Mouse (Mus musculus) liver, embryonic 14.5 days (tissue): ENCODE measurements around the gene Atxn2l. TPM values are rescaled to one million over a fixed set of nuclear protein-coding genes. Genes with fewer than 3 reads are reported as not detected.
"Not testable (repeated sequence)": the region's sequence is repeated elsewhere in the genome, so short reads cannot be mapped to it uniquely, and the experiment has no call there.

ENCODE experiments used
- ATAC-seq: fragments of 200-750 bp; cut with Nextera tagmentation; 2 replicates; pipeline ENCODE4 v1.8.0; 2017; ENCODE audit warnings: moderate number of reproducible peaks, mild to moderate bottlenecking, moderate library complexity; ENCODE audit not compliant: insufficient read depth
- DNase-seq, 3 experiments: peaks; one replicate each; pipeline ENCODE4 v3.0.0-alpha.2; 2012 to 2013; ENCODE audit warnings: low read depth in 3 of 3, low spot score in 3 of 3
- H3K27ac ChIP-seq: fragments of 300-500 bp; sonication (generic); 2 replicates; pipeline ENCODE4 v1.5.1; 2014; ENCODE audit warnings: moderate library complexity, mild to moderate bottlenecking, control low read depth, inconsistent platforms
- H3K27me3 ChIP-seq: fragments of 300-500 bp; sonication (generic); 2 replicates; pipeline ENCODE4 v1.6.1; 2014; ENCODE audit warnings: mild to moderate bottlenecking, low read length, moderate library complexity; ENCODE audit not compliant: control insufficient read depth, insufficient read depth
- H3K36me3 ChIP-seq: fragments of 300-500 bp; sonication (generic); replicated peaks from 2 replicates; pipeline ENCODE4 v1.6.1; 2014; ENCODE audit warnings: low read depth; ENCODE audit not compliant: control insufficient read depth, insufficient read depth
- H3K4me1 ChIP-seq, 2 experiments: fragments of 200-500 bp in 1 of 2; fragments of 300-500 bp in 1 of 2; sonication (generic) in 1 of 2; replicated peaks; 2 replicates each; pipeline ENCODE4 v1.6.1; 2012 to 2014; ENCODE audit warnings: antibody characterized with exemption in 1 of 2, inconsistent platforms in 1 of 2, low read length in 1 of 2; ENCODE audit not compliant: control insufficient read depth in 2 of 2, insufficient read depth in 2 of 2
- H3K4me2 ChIP-seq: fragments of 300-500 bp; sonication (generic); 2 replicates; pipeline ENCODE4 v1.6.1; 2014; ENCODE audit warnings: low read depth, mild to moderate bottlenecking, control low read depth, moderate library complexity
- H3K4me3 ChIP-seq, 2 experiments: fragments of 200-500 bp in 1 of 2; fragments of 300-500 bp in 1 of 2; sonication (generic) in 1 of 2; 2 replicates each; pipeline ENCODE4 v1.5.1; 2012 to 2014; ENCODE audit warnings: low read depth in 2 of 2, low read length in 2 of 2, mild to moderate bottlenecking in 2 of 2, control low read depth in 1 of 2, inconsistent platforms in 1 of 2, moderate library complexity in 1 of 2; ENCODE audit not compliant: insufficient read depth in 1 of 2
- H3K9ac ChIP-seq: fragments of 300-500 bp; sonication (generic); replicated peaks from 2 replicates; pipeline ENCODE4 v1.6.1; 2014; ENCODE audit warnings: mild to moderate bottlenecking, control low read depth, moderate library complexity
- H3K9me3 ChIP-seq: fragments of 300-500 bp; sonication (generic); 2 replicates; pipeline ENCODE4 v1.6.1; 2016; ENCODE audit warnings: low read length, mixed read lengths; ENCODE audit not compliant: control insufficient read depth
- CTCF ChIP-seq: IDR thresholded peaks from 2 replicates; pipeline ENCODE4 v1.5.1; 2016; ENCODE audit warnings: antibody characterized with exemption, low read depth, control low read depth
- EP300 ChIP-seq: IDR thresholded peaks from 2 replicates; pipeline ENCODE4 v1.6.1; 2016; ENCODE audit warnings: antibody characterized with exemption, low read depth
- WGBS: fragments of 180-500 bp; shearing (Covaris S2); extraction: QIAGEN DNeasy Blood & Tissue Kit; methylation state at CpG from one replicate; pipeline ENCODE4 v1.1.7; 2014; ENCODE audit not compliant: insufficient replicate concordance; 5-methylcytosine and 5-hydroxymethylcytosine counted together
- polyA plus RNA-seq, 2 experiments: library from polyadenylated mRNA; depleted of rRNA in 1 of 2; stranded (reverse) in 1 of 2; unstranded in 1 of 2; fragments of >200 nt; fragmentation: Nextera tagmentation in 1 of 2; extraction: Ambion mirVana in 1 of 2; gene quantifications; 2 replicates each; pipeline versions ENCODE4 v1.2.1 to v1.2.3; 2012 to 2014

The Atxn2l gene
- polyA plus RNA-seq, 2 experiments, result 17.3 to 42.9 TPM

DNA sequence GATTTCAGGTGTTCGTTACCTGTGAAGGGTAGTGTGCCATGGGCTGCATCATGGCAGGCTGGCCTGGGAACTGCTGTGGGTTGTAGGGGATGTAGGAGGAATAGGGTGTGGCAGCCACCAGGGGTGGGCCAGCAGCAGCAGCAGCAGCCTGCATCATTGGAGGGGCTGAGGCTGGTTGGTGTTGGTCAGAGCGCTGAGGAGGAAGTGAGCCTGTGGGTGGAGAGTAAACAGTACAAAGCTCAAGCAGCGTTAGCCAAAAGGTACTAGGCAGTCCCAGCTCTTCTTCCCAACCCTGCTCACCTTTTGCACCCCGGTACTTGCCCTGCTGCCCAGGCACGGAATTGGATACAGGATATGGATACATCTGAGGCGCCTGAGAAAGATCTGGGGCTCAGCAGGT, 9.1 kb downstream of the Atxn2l start:
- DNase-seq (no peak), ATAC-seq (peak; percentile 54)
- no peak overlapping the region for H3K4me2 ChIP-seq
- H3K4me3 ChIP-seq, result no peak overlapping the region
- no peak for TF ChIP-seq EP300
- 0 out of 2 replicates have a peak, but pooled peaks have one; percentile 5 for TF ChIP-seq CTCF
- H3K36me3 ChIP-seq, result peaks cover 82% of the 10 kb centered on the region
- no peaks in the 10 kb centered on the region; a peak in 1 of 4 replicates for H3K4me1 ChIP-seq
- no peak overlapping the region for H3K9ac ChIP-seq
- no peaks in the 10 kb centered on the region for H3K27me3 ChIP-seq
- WGBS, result 81% methylated on average over 6 of the region's 6 CpGs
- no peaks in the 10 kb centered on the region for H3K9me3 ChIP-seq
- no peak overlapping the region for H3K27ac ChIP-seq

GRCm38 (mm10) chr7:126491973-126492372, 11.3 kb downstream of the Atxn2l start:
- ATAC-seq (no peak), DNase-seq (no peak)
- no peak overlapping the region for H3K4me2 ChIP-seq
- no peak overlapping the region for H3K9ac ChIP-seq
- H3K27me3 ChIP-seq, result no peaks in the 10 kb centered on the region
- H3K4me1 ChIP-seq, result peaks cover 2 to 8% of the 10 kb centered on the region in 2 experiments; a peak in 2 of 4 replicates
- H3K27ac ChIP-seq, result no peak overlapping the region
- no peaks in the 10 kb centered on the region for H3K9me3 ChIP-seq
- no peak overlapping the region for H3K4me3 ChIP-seq
- H3K36me3 ChIP-seq, result peaks cover 61% of the 10 kb centered on the region
- WGBS, result 74% methylated on average over 11 of the region's 11 CpGs
- TF ChIP-seq EP300 (no peak), CTCF (no peak)

DNA sequence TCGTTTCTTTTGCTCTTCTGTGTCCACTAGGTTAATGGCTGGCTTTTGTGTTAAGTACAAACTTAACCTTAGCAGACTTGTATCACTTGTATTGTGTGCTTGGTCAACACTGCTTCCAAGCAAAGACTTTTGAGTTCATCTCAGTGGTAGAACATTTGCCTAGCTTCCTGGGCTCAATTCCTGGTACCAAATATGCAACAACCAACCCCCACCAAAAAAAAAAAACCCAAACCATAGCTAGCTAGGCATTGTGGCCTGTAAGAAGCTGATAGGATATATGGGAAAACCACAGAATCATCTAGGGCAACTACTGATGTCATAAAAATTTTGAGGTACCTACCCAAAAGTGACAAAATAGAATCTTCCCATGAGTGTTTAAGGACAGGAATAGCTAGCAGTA, 12.2 kb downstream of the Atxn2l start:
- Histone ChIP-seq H3K4me3 (no peak overlapping the region), H3K9ac (no peak overlapping the region), H3K9me3 (no peaks in the 10 kb centered on the region), H3K36me3 (peaks cover 51% of the 10 kb centered on the region), H3K27ac (no peak overlapping the region), H3K4me1 (peaks cover 2 to 8% of the 10 kb centered on the region in 2 experiments; a peak in 2 of 4 replicates), H3K4me2 (no peak overlapping the region), H3K27me3 (no peaks in the 10 kb centered on the region)
- ATAC-seq, result no peak
- TF ChIP-seq CTCF, result no peak
- no peak for TF ChIP-seq EP300
- DNase-seq, result no peak
- 56% methylated on average over 1 of the region's 1 CpGs for WGBS

DNA sequence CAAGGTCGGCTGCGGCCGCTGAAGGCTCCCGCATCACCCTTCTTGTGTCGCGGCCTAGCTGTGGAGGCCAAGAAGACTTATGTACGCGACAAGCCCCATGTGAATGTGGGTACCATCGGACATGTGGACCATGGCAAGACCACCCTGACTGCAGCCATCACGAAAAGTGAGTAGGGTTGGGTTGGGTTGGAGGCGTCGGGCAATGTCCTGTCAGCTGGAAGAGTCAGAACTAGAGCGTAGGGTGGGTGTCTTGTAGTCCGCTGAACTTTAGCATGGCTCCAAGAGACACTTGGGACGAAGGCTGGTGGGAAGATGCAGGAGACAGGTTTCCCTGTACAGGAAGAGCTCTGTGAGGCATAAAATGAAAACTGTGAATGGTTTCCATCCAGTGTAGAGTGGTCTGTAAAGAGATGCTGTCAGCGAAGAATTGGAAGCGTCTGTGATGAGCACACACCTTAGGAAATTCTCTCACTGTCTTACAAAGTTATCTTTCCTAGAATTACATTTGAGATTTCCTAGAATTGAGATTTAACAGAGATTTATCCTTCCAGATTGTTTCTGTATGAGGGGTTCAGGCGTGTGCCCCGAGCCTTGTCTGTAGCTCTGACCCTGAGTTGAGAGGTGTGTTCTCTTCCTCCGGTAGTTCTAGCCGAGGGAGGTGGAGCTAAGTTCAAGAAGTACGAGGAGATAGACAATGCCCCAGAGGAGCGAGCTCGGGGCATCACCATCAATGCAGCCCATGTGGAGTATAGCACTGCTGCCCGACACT, 15.4 kb downstream of the Atxn2l start:
- H3K27me3 ChIP-seq, ATAC-seq, H3K4me1 ChIP-seq, H3K27ac ChIP-seq, DNase-seq, H3K9me3 ChIP-seq: not testable (repeated sequence)
- Histone ChIP-seq H3K9ac (peak overlapping the region; percentile 77), H3K36me3 (peaks cover 19% of the 10 kb centered on the region), H3K4me3 (peak overlapping the region; percentile 63 to 95), H3K4me2 (peak overlapping the region; percentile 63)
- 6% methylated on average over 21 of the region's 25 CpGs for WGBS

DNA sequence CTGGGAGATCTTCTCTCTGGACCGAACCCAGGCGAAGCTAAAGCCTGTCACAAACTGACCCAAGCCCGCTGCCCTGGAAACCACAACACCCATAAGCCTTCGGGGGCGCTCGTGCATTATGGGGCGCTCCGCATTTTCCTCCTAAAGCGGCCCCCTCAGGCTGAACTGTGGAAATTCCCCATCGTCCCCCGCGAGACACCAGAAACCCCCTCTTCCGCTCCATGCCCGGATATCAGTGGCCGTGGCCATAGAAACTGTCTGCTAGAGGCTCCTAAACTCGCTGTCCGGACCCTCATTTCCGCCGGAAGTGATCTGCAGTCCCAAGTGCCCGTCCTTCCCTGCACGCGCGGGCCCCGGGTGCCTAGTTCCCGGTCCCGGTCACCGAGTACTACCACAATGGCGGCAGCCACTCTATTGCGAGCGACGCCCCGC, 16.2 kb downstream of the Atxn2l start, which contains the start of gene Tufm:
Gene Tufm, plus strand, starts transcription at position 310 of the 432 bp plus-strand sequence.
- Histone ChIP-seq H3K4me2 (peak within 1 kb of the TSS; percentile 63), H3K9me3 (no peaks in the 10 kb centered on the region), H3K27ac (peak within 1 kb of the TSS; percentile 69), H3K27me3 (no peaks in the 10 kb centered on the region), H3K36me3 (peaks cover 12% of the 10 kb centered on the region), H3K4me3 (peak within 1 kb of the TSS; percentile 63 to 95), H3K9ac (peak within 1 kb of the TSS; percentile 77), H3K4me1 (peaks cover 10 to 12% of the 10 kb centered on the region in 2 experiments; a peak in 3 of 4 replicates)
- ATAC-seq (peak; percentile 83), DNase-seq (peak; percentile 82 to 89 (median 85))
- WGBS, result under 1% methylated on average over 32 of the region's 32 CpGs
- TF ChIP-seq CTCF (peak; percentile 58), EP300 (no peak)
